Mouse (Mus musculus): ENCODE data around the gene Gm3696. TPM values are rescaled to one million over a fixed set of nuclear protein-coding genes. Genes with fewer than 3 reads are reported as not detected.

Gene Gm3696
- polyA plus RNA-seq (2012; fragmentation: generic; extraction: Trizol): not detected

GRCm38 (mm10) chr14:7100521-7100920, at the start of gene Gm3696:
TSS of gene Gm3696 (minus strand) at chr14:7100621.

DNA sequence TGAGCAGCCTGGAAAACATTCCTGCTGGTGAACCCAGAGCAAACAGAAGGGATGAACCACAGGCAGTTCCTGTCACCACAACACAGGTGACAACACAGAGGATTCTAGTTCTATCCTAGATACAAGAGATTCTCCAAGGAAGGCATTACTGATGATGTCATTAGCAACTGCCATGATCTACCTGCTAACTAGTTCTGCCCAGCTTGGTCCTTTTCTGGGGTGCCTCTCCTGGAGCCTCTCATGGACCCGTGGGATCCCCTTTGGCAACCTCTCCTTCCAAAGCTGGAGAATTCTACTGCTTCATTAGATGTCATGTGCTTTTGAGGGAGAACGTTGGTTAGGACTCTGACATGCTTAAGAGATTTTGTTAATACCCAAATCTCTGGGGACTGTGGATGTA, 24.9 kb upstream of the Gm3696 start, which contains the start of gene Gm6676:
TSS of gene Gm6676 (minus strand) at position 101 of the 400 bp plus-strand sequence.

GRCm38 (mm10) chr14:7044870-7045269, 55.6 kb downstream of the Gm3696 start, which contains the start of gene Gm3685:
TSS of gene Gm3685 (minus strand) at chr14:7044970.

Other genes with a start within 250 kb of the Gm3696 start
- not detected for gene Gm3667, start 210.7 kb downstream of the Gm3696 start, polyA plus RNA-seq (2012; fragmentation: generic; extraction: Trizol)
- gene Gm6356, start 126.8 kb downstream of the Gm3696 start, polyA plus RNA-seq (2012; fragmentation: generic; extraction: Trizol): not detected
- gene Gm10406, start 73.2 kb downstream of the Gm3696 start, polyA plus RNA-seq (2012; fragmentation: generic; extraction: Trizol): not detected
- gene Gm3685, start 55.7 kb downstream of the Gm3696 start, polyA plus RNA-seq (2012; fragmentation: generic; extraction: Trizol): not detected
- not detected for gene Gm6676, start 24.8 kb upstream of the Gm3696 start, polyA plus RNA-seq (2012; fragmentation: generic; extraction: Trizol)
- gene Gm3512, start 73.9 kb upstream of the Gm3696 start, polyA plus RNA-seq (2012; fragmentation: generic; extraction: Trizol): not detected
- gene Gm16434, start 93.9 kb upstream of the Gm3696 start, polyA plus RNA-seq (2012; fragmentation: generic; extraction: Trizol): not detected
- gene Gm3727, start 164.1 kb upstream of the Gm3696 start, polyA plus RNA-seq (2012; fragmentation: generic; extraction: Trizol): not detected
- not detected for gene Gm3739, start 214.4 kb upstream of the Gm3696 start, polyA plus RNA-seq (2012; fragmentation: generic; extraction: Trizol)
- gene Gm5797, start 231.8 kb upstream of the Gm3696 start, polyA plus RNA-seq (2012; fragmentation: generic; extraction: Trizol): not detected

Measured in C3H10T1/2 (cell line).